Mouse (Mus musculus) lung, postnatal 10 days (tissue): ENCODE results near the gene Rgs6.

Experiments
- DNase-seq: peaks from one replicate; pipeline ENCODE4 v3.0.0; 2021

Rgs6 gene

DNA sequence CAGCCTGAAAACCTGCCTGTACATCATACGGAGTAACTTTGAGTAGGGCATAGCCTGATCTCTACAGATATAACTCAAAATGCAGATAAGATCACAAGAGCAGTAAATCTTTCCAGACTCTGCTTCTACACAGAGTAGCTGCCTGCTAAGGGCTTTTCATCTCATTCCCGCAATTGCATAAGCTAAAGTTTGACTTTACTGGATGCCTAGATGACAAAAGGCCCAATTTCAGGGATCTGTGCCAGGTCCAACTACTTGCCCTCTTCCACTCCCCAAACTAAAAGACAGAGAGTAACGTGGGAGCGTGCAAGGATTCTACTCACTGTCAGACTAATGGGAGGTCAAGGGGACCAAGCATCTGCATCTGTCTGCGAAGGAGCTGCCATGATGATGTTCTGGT is 292.6 kb downstream of the Rgs6 start:
- DNase-seq = no peak

DNA sequence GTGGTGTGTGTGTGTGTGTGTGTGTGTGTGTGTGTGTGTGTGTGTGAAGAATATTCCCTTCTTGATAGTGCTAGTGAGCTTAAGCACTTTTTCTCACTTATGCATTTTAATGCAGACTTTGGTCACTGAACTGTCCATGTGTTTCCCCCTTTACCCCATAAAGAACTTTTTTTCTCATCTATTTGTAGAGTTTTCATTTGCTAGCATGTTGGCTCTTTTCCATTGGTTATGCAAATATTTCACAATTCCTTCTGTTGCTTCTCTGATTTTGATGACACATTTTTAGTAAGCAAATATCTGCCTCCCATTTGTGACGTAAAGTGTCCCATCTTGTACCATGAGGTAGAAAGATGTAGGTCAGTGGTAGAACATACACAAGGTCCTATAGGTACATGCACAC is 295.0 kb downstream of the Rgs6 start:
- no peak for DNase-seq

DNA sequence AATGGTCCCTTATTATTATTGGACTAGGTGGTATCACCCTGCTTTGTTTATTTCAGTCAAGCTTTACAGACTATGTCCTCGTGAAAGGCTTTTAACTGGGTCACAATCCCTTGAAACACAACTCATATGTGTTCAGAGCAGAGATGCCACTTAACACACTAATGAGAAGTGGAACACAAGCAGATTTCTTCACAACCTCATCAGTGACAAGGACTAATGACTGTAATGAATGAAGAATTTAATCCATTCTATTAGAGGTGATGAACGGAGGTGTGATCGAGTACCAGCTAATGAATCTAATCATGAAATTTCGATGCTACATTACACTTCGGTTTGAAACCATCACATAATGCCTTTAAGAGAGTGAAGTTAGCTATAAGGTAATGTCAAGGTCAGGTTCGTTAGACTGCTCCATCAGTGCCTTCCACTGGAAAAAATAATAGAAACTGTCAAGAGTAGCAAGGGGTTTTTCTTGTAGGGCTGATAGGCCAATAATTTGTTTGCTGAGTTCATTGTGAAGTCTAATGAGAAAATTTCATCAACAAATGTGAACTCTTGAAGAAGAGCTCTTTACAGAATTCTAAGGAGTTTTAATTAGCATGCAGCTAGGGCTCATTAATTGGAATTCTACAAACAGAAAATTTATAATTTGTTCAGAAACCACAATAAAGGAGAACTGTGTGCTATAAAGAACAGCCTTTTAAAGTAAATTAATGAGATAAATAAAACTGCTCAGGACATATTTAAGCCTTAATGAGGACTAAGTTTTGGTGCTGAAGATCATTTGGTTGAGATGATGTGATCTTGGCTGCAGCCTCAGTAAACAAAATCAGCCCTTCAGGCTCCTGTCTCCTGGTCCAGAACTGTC is 307.1 kb downstream of the Rgs6 start:
- DNase-seq = no peak

DNA sequence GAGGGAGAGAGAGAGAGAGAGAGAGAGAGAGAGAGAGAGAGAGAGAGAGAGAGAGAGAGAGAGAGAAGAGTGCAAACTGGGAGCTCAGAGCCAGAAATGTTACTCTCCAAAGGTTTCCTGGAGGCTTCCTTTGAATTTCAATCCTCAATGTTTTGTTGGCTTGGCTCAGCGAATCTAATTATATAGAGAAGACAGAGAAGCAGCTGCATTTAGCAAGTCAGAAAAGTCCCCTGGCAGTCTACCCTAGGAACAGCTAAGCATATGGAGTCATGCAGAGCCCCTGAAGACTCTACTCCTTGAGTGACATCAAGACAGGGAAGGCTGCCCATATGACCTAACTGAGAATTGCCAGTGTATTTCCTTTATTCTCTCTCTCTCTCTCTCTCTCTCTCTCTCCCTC is 317.7 kb downstream of the Rgs6 start:
- DNase-seq = no peak

DNA sequence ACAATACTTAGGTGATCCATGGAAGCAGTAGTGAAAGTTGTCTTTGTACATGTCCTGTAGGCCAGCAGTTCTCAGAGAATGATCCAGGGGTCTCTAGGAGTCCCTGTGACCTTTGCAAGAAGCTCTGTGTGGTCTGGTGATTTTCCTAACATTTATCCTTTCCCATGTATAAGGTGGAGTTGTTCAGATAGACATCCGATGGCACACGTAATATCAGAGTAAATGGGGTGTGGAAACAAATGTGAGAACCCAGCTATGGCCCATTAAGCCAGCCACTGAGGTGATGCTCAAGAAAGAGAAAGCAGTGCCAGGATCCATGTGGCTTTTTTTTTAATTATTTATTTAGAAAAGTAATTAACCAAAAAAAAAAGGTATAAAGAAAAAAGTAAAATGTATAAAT is 322.8 kb downstream of the Rgs6 start:
- DNase-seq = no peak

DNA sequence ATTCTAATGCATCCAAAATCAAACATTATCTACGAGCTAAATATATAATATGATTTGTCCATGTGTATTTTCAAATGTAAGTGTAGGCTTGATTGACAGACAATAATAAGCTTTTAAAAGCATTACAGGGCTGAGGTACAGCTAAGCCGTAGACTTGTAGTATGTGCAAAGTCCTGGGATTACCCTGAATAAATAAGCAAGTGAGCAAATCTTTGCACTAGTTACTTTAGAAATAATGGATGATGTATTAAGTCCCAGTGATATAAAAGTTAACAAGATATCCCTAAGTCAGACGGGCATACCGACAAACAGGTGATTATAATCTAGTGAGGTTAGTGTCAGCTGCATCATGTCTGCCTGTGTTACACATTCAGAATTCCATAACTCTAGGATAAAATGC is 326.0 kb downstream of the Rgs6 start:
- DNase-seq = no peak

DNA sequence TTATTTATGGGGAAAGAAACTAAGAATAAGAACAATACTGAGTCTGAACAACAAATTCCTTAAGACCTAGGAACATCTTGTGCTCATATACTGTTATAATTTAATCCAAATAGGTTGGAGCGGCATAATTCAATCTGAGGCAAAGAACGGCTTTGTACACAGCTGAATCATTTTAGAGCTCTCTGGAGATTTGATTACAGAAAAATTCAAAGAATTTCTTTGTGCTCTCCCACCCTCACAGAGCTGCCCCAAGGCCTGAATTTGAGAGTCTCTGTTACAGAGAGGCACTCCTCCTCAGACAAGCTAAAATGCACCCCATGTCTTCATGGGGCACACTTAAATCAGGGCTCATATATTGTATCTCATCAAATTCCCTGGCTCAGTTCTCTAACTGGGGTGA is 332.1 kb downstream of the Rgs6 start:
- no peak for DNase-seq

DNA sequence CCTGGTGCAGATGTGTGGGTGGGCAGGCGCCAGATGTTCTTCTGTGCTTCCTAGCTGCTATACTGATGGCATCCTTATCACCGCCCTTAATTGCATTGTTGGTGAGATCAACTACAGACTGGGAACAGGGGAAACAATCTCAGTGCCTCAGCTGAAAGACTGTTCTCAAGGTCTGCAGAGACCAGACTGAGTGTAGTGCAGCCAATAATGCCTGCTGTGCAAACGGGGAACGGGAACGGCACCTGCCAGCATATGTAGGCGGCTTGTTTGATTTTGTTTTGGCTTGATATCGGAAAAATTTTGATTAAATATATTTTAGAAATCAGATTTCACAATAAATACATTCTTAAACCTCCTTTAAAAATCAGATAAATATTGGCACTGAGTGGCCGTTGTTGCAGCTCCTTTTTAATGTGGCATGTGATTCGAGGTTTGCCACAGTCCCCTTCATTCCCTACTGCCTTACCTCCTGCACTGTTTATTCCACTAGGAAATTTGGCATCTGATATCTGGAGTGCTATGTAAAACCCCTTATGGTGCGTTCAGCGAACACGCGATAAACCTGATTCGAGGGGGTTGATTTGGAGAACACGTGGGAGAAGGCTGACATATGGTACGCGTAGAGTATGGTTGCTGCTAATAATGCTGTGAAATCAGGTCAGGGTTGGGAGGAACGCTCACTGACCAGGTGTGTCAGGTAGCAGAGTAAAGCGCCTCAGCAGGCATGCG is 333.4 kb downstream of the Rgs6 start:
- no peak for DNase-seq

DNA sequence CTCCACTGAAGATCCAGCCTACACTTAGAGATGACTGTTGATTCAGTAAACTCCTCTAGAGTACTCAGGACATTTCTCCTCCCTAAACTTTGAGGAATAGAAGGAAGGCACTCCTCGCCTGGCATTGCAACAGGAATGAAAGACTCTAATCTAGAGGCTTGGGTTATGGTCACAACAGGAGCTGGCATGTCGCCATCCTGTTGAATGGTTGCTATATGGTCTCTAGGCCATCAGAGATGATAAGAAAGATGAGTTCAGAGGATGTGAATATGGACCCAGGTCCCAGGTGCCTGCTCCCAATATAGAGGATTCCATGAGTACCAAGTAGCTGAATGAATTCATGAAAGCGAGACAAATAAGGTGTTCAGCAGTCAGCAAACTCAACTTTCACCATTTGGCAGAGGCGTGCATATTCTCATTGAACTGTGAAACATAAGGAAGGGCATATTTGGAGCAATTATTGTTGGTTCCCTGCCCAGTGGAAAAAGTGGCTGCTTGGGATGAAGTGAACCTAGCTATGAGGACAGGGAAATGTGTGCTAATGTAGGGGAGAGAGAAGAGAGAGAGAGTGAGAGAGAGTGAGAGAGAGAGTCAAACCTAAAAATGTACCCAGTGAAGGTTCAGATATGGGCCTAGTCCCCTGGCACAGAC is 334.9 kb downstream of the Rgs6 start:
- DNase-seq = no peak

DNA sequence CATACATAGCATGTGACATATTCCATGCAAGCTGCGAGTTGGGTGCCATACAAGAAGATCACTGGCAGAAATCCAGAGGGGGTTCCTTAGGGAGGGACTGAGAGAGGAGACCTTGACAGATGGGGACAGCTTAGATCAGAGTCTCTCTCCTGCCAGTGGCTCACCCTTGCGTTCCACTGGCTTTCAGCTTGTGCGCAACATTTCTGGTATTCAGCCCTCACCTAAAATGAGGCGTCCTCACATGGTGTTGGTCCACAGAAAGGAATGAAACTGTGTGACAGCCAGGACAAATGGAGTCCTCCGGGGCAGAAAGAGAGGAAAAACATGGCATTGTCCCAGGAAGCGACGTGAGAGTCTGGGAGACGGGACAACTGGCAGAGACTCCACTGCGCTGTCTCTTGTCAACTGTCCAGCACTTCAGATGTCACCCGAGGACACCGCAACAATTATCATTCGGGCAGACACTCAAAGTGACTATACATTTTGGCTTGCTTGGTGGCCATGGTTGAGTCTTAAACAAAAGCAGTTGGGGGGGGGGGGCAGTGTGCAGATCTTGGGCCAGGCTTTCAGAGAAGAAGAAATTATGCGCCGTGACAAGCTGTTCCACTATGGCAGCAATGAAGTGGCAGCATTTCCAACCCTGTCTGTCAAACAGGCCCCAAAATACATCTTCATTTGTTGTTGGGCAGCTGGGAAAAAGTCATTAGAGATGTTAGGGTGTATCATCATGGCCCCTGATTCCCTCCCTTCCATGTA is 344.8 kb downstream of the Rgs6 start:
- peak; percentile 90 for DNase-seq

DNA sequence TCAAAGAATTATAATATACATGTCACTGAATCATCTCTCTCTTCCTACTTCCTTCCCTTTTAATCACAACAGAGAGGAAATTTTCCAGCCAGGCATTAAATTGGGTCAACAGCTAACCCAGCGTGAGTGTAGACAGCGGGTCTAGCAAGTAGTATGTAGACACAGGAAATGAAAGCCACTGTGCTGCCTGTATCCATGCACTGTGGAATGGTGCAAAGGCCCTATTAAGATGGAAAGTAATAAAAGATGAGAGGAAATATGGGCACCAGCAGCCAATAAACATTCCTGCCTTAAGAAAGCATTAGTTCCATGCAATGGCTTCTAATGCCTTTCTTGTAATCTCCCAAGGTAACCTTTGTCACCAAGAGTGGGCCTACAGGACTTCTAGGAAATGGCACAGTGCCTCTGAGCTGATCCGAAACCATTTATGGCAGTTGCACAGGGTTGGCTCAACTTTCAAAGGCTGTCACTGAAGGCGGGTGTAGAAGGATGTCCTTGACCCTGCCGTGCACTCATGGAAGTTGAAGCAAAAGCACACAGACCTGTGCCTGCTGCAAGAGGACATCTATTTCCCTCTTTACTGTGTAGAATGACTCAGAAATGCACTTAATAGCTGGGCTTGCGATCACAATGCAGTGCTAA is 347.1 kb downstream of the Rgs6 start:
- DNase-seq = peak; percentile 53

DNA sequence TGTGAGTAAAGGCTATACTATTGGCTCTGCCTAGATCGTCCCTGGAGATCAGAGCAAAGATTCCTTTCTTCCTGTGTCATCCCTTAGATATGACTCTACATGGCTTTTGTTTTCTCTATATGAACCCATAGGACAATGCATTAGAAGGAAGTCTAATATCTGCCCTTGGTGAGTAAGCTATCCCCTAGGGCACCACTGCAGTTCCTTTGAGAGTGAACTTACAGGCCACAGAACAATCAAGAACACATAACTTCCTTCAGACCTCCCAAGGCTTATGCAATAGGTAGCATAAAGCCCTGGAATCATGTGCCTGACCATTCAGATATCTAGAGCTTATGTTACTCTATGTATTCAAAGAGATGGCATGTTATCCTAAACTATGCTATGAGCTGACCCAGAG is 347.7 kb downstream of the Rgs6 start:
- DNase-seq = no peak

DNA sequence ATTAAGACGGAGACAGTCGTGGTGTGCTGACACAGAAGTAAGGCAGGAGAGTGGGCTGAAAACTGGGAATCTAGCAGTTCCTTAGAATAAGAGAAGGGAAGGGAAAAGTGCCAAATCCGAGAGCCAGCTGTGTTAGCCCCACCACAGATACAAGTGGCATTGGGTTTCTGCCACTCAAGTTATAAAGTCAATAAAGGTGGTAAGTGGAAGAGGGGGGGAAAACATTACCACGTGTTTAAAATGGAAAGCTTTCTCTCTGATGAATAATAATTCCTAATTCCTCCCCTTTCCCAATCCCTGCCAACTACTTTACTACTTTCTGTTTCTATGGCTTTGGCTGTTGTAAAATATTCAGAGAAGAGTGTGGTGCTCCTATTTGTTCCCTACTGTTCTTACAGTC is 352.4 kb downstream of the Rgs6 start:
- no peak for DNase-seq

DNA sequence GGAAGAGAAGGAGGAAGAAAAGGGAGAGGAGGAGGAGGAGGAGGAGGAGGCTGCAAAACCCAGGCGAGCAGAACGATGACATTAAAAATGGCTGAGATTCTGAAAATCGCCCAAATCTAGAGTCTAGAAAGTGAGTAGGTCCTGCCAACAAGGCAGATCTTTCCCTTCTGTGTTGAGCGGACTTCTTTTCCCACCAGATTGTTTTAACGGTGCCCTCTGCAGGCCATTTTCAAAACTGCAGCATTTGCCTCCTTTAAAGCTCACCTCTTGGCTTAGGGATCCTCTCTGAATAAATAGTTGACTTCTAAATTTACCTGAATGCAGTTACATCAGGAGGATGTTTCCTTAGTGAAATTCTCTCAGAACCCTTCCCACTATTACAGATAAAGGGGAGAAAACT is 358.4 kb downstream of the Rgs6 start:
- DNase-seq = peak; percentile 87

DNA sequence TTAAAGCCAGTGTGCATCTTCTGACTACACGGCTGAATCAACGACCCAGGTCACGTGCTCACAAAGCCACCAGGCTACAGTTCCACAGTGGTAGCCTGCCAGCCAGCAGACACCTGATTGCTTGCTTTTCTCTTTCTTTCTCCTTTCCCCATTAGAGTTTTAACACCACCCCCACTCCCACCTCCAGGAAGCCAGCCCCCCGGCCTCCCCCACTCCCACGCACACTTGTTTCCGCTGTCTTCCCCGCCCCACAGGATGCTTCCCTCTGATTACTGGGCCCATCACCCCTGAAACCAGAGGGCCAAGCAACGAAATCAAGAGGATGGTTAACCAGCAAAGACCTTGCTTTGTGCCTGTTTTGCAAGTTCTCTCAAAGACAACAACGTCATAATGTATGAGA is 373.0 kb downstream of the Rgs6 start:
- DNase-seq = no peak

DNA sequence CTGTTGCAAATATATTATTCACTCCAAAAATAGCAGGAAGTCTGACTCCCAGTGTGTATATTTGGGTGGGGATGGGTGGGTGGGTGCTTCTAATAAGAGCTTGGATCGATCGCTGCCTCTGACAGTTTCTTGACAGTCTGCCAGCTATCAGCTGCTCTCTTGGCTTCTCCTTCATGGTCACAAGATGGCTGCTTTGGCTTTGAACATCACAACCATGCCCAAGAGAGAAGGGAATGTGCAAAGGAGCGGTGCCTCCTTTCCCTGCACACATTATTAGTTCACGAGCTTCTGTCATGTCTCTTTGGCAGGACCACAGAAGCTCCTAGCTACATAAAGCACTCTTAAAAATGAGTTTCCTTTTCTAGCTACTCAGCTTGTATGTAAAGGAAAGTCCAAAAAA is 373.8 kb downstream of the Rgs6 start:
- peak; percentile 61 for DNase-seq

DNA sequence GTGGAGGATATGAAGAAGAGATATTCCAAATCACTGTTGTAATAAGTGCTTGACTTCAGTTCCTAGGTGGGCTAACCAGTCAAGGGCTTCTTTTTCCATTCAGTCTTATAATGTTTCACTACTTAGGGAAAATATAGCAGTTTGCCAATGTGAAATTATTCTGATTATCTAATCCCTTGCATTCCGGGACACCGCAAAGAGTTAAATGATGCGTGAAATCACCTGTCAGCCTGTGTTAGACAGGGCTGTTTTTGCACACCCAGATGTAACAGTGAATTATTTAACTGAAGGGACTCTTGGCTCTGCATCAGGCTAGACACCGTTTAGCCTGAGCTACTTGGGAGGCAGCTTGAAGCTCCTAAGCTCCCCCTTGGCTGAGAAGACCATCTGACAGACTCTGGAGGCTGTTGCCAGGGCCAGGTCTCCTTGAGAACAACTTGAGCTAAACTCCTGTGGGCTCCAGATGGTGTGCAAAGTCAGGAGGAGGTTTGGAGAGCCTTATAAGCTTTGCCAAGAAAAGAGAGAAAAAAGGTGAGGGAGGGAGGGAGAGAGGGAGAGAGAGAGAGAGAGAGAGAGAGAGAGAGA is 382.5 kb downstream of the Rgs6 start:
- no peak for DNase-seq

DNA sequence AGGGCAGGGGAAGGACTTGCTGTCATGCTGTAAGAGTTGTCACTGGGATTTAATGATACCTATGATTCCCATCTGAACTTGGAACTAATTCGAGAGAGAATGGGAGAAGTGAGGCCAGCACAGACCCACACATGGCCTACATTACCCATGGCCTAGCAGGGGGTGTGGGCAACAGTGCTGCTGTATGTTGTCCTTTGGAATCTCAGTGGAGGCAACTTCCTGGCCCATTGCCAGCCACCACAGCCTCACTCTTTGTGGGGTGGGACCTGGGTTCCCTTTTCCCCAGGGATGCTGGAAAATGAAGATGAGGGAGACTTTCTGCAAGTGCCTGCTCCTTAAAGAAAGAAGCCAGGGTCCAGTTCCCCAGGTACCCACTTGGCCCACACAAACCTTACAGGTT is 383.1 kb downstream of the Rgs6 start:
- no peak for DNase-seq

DNA sequence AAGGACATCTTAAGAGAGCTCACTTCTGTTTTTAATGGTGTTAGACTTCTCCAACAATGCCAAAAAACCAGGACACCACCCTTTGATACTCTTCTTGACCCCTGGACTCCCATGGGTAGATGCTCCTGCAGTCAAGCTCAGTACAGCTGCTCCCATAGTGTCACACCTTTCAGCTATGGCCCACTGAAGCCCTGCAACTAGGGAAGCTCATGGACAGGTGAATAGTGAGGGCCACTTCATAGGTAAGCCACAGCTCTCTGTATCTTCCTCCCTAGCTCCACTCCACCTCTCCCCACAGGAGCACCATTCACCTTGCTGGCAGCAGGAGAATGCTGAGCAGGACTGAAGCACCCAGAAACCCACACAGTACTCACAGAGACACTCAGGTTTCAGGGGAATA is 384.6 kb downstream of the Rgs6 start:
- DNase-seq = no peak

DNA sequence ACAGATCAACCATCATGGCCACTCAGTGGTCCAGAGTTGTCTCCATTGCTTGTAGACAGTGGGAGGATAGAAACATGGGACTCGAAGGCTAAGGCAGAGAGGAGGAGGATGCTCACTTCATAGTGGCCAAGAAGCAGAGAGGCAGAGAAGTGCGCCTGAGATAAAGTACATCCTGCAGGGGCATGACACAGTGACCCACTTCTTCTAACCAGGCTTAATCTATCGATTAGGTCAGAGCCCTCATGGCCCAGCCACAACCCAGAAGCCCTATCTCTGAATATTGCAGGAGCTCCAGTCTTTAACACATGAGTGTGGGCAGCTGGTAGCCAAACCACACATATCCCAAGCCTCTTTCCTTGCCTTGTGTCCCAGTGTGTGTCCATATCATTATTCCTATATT is 385.7 kb downstream of the Rgs6 start:
- no peak for DNase-seq

DNA sequence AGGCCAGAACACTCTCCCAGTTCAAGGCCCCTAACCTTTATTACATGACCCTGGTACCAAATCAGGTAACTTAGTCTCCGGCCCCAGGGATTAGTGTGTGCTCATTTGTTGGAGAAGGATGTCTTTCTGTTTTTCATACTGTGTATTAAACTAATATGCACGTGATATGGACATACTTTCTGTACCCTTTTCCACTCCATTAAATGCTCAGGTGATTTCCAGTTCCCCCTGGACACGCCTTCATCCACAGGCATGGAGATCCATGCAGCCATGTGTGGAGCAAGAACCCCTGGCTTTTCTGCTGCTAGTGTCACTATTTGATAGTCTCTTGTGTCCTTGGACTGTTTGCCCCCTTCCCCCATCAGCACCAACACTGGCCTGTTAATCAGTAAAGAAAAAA is 390.2 kb downstream of the Rgs6 start:
- DNase-seq = no peak

DNA sequence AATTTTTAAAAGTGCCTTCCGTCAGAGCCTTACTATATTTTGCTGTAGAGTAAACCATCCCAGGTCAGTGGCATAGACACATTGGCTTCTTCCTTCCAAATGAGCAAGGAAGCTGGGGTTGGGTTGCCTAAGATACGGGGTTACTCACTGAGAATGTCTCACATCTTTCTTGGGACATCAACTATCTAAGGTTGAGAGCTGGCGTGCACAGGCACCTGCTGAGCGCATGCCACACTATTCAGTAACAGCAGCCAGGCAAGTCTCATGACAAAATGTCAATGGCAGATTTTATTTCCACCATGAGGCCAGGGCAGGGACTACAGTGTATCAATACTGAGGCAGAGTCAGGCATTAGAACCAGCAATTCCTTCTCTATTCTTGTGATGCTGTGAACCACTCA is 394.6 kb downstream of the Rgs6 start:
- DNase-seq = no peak
